Mouse (Mus musculus): Measurements from ENCODE around the gene Slc16a7. TPM values are rescaled to one million over a fixed set of nuclear protein-coding genes. Genes with fewer than 3 reads are reported as not detected.
A peak's percentile ranks its signal among the peaks of the same experiment; 100 is the strongest.

Slc16a7 gene
- polyA plus RNA-seq, 1 experiment from 2014 or later = 15.4 TPM

GRCm38 (mm10) chr10:125285386-125285785 lies 103.9 kb downstream of the Slc16a7 start:
- WGBS = 65% methylated on average over 5 of the region's 5 CpGs
- DNase-seq (ENCODE audit: low spot score) (no peak), ATAC-seq (ENCODE audit: low FRiP score, low TSS enrichment) (no peak)
- Histone ChIP-seq H3K9me3 (ENCODE audit: control insufficient read depth, low read length) (no peaks in the 10 kb centered on the region), H3K4me1 (replicated peaks; ENCODE audit: control insufficient read depth, insufficient read depth) (no peaks in the 10 kb centered on the region), H3K4me3 (ENCODE audit: low read depth, low read length) (no peak overlapping the region), H3K4me2 (replicated peaks; ENCODE audit: low read depth) (no peak overlapping the region), H3K27ac (replicated peaks) (no peak overlapping the region), H3K27me3 (ENCODE audit: control insufficient read depth, insufficient read depth, low read length) (no peaks in the 10 kb centered on the region), H3K9ac (ENCODE audit: low read length) (no peak overlapping the region), H3K36me3 (ENCODE audit: control insufficient read depth, insufficient read depth, low read length) (no peaks in the 10 kb centered on the region)
- no peak for TF ChIP-seq CTCF (IDR thresholded peaks at IDR 0.05; ENCODE audit: low read depth)
- no peak for TF ChIP-seq EP300 (optimal IDR thresholded peaks at IDR 0.05)

GRCm38 (mm10) chr10:125275149-125275848 lies 114.0 kb downstream of the Slc16a7 start:
- Histone ChIP-seq H3K9ac (ENCODE audit: low read length) (no peak overlapping the region), H3K4me1 (replicated peaks; ENCODE audit: control insufficient read depth, insufficient read depth) (no peaks in the 10 kb centered on the region), H3K4me2 (replicated peaks; ENCODE audit: low read depth) (no peak overlapping the region), H3K4me3 (ENCODE audit: low read depth, low read length) (no peak overlapping the region), H3K27me3 (ENCODE audit: control insufficient read depth, insufficient read depth, low read length) (no peaks in the 10 kb centered on the region), H3K27ac (replicated peaks) (no peak overlapping the region), H3K9me3 (ENCODE audit: control insufficient read depth, low read length) (no peaks in the 10 kb centered on the region), H3K36me3 (ENCODE audit: control insufficient read depth, insufficient read depth, low read length) (no peaks in the 10 kb centered on the region)
- no peak for TF ChIP-seq CTCF (IDR thresholded peaks at IDR 0.05; ENCODE audit: low read depth)
- no peak for TF ChIP-seq EP300 (optimal IDR thresholded peaks at IDR 0.05)
- DNase-seq (ENCODE audit: low spot score) (no peak), ATAC-seq (ENCODE audit: low FRiP score, low TSS enrichment) (no peak)
- 62% methylated on average over 12 of the region's 12 CpGs for WGBS

- Histone ChIP-seq H3K9ac (ENCODE audit: low read length) (no peak overlapping the region), H3K4me3 (ENCODE audit: low read depth, low read length) (no peak overlapping the region), H3K27me3 (ENCODE audit: control insufficient read depth, insufficient read depth, low read length) (no peaks in the 10 kb centered on the region), H3K27ac (replicated peaks) (no peak overlapping the region), H3K4me2 (replicated peaks; ENCODE audit: low read depth) (no peak overlapping the region), H3K36me3 (ENCODE audit: control insufficient read depth, insufficient read depth, low read length) (no peaks in the 10 kb centered on the region), H3K9me3 (ENCODE audit: control insufficient read depth, low read length) (no peaks in the 10 kb centered on the region), H3K4me1 (replicated peaks; ENCODE audit: control insufficient read depth, insufficient read depth) (no peaks in the 10 kb centered on the region)
- DNase-seq (ENCODE audit: low spot score) = no peak
- TF ChIP-seq CTCF (IDR thresholded peaks at IDR 0.05; ENCODE audit: low read depth) (no peak), EP300 (optimal IDR thresholded peaks at IDR 0.05) (no peak)
- ATAC-seq (ENCODE audit: low FRiP score, low TSS enrichment) = no peak
- 90% methylated on average over 5 of the region's 5 CpGs for WGBS
Observed at GRCm38 (mm10) chr10:125274519-125275148, 114.6 kb downstream of the Slc16a7 start.

GRCm38 (mm10) chr10:125273759-125274158 lies 115.5 kb downstream of the Slc16a7 start:
- H3K27ac ChIP-seq (replicated peaks) = no peak overlapping the region
- H3K36me3 ChIP-seq (ENCODE audit: control insufficient read depth, insufficient read depth, low read length) = no peaks in the 10 kb centered on the region
- ATAC-seq (ENCODE audit: low FRiP score, low TSS enrichment) = no peak
- H3K4me3 ChIP-seq (ENCODE audit: low read depth, low read length) = no peak overlapping the region
- no peak for TF ChIP-seq CTCF (IDR thresholded peaks at IDR 0.05; ENCODE audit: low read depth)
- no peak for TF ChIP-seq EP300 (optimal IDR thresholded peaks at IDR 0.05)
- no peak overlapping the region for H3K9ac ChIP-seq (ENCODE audit: low read length)
- no peak for DNase-seq (ENCODE audit: low spot score)
- H3K27me3 ChIP-seq (ENCODE audit: control insufficient read depth, insufficient read depth, low read length) = no peaks in the 10 kb centered on the region
- H3K4me1 ChIP-seq (replicated peaks; ENCODE audit: control insufficient read depth, insufficient read depth) = no peaks in the 10 kb centered on the region
- no peak overlapping the region for H3K4me2 ChIP-seq (replicated peaks; ENCODE audit: low read depth)
- H3K9me3 ChIP-seq (ENCODE audit: control insufficient read depth, low read length) = no peaks in the 10 kb centered on the region
- 49% methylated on average over 7 of the region's 7 CpGs for WGBS

- DNase-seq (ENCODE audit: low spot score) (peak; percentile 24), ATAC-seq (ENCODE audit: low FRiP score, low TSS enrichment) (no peak)
- no peaks in the 10 kb centered on the region for H3K9me3 ChIP-seq (ENCODE audit: control insufficient read depth, low read length)
- no peak overlapping the region for H3K4me3 ChIP-seq (ENCODE audit: low read depth, low read length)
- H3K4me2 ChIP-seq (replicated peaks; ENCODE audit: low read depth) = no peak overlapping the region
- no peak for TF ChIP-seq EP300 (optimal IDR thresholded peaks at IDR 0.05)
- no peak for TF ChIP-seq CTCF (IDR thresholded peaks at IDR 0.05; ENCODE audit: low read depth)
- H3K27me3 ChIP-seq (ENCODE audit: control insufficient read depth, insufficient read depth, low read length) = no peaks in the 10 kb centered on the region
- peak overlapping the region; percentile 71 for H3K27ac ChIP-seq (replicated peaks)
- WGBS = 72% methylated on average over 5 of the region's 5 CpGs
- H3K4me1 ChIP-seq (replicated peaks; ENCODE audit: control insufficient read depth, insufficient read depth) = no peaks in the 10 kb centered on the region
- H3K9ac ChIP-seq (ENCODE audit: low read length) = no peak overlapping the region
- no peaks in the 10 kb centered on the region for H3K36me3 ChIP-seq (ENCODE audit: control insufficient read depth, insufficient read depth, low read length)
Observed at GRCm38 (mm10) chr10:125271448-125271847, 117.8 kb downstream of the Slc16a7 start.

GRCm38 (mm10) chr10:125270266-125270665 lies 119.0 kb downstream of the Slc16a7 start:
- no peak overlapping the region for H3K4me3 ChIP-seq (ENCODE audit: low read depth, low read length)
- no peak overlapping the region for H3K4me2 ChIP-seq (replicated peaks; ENCODE audit: low read depth)
- TF ChIP-seq CTCF (IDR thresholded peaks at IDR 0.05; ENCODE audit: low read depth) (no peak), EP300 (optimal IDR thresholded peaks at IDR 0.05) (no peak)
- 40% methylated on average over 5 of the region's 5 CpGs for WGBS
- H3K27me3 ChIP-seq (ENCODE audit: control insufficient read depth, insufficient read depth, low read length) = no peaks in the 10 kb centered on the region
- H3K27ac ChIP-seq (replicated peaks) = peak overlapping the region; percentile 46; the same call in 1 of the 2 replicates
- H3K9ac ChIP-seq (ENCODE audit: low read length) = no peak overlapping the region
- peak; percentile 96 for ATAC-seq (ENCODE audit: low FRiP score, low TSS enrichment)
- H3K4me1 ChIP-seq (replicated peaks; ENCODE audit: control insufficient read depth, insufficient read depth) = no peaks in the 10 kb centered on the region
- DNase-seq (ENCODE audit: low spot score) = peak; percentile 58
- no peaks in the 10 kb centered on the region for H3K9me3 ChIP-seq (ENCODE audit: control insufficient read depth, low read length)
- H3K36me3 ChIP-seq (ENCODE audit: control insufficient read depth, insufficient read depth, low read length) = no peaks in the 10 kb centered on the region
